Mouse (Mus musculus) spleen, adult 2 months (tissue): ENCODE measurements around the gene Pcp4l1. TPM values are rescaled to one million over a fixed set of nuclear protein-coding genes. Genes with fewer than 3 reads are reported as not detected.
A peak's percentile ranks its signal among the peaks of the same experiment; 100 is the strongest.

Experiments
- DNase-seq, 2 experiments: peaks; one replicate each; pipeline versions ENCODE4 v3.0.0 to v3.0.0-alpha.2; 2012 to 2021; ENCODE audit warnings: low spot score in 2 of 2, low read depth in 1 of 2
- H3K27ac ChIP-seq: fragments of 200-500 bp; 2 replicates; pipeline ENCODE4 v1.5.1; 2012; ENCODE audit warnings: low read length, inconsistent platforms; ENCODE audit not compliant: insufficient read depth
- H3K27me3 ChIP-seq: fragments of 200-500 bp; 2 replicates; pipeline ENCODE4 v1.6.1; 2012; ENCODE audit warnings: mild to moderate bottlenecking, moderate library complexity, low read length, inconsistent platforms; ENCODE audit not compliant: control insufficient read depth, insufficient read depth
- H3K36me3 ChIP-seq: fragments of 200-500 bp; 2 replicates; pipeline ENCODE4 v1.6.1; 2012; ENCODE audit warnings: mild to moderate bottlenecking, low read length, inconsistent platforms; ENCODE audit not compliant: control insufficient read depth, insufficient read depth
- H3K4me1 ChIP-seq: fragments of 200-500 bp; 2 replicates; pipeline ENCODE4 v1.6.1; 2011; ENCODE audit warnings: inconsistent platforms; ENCODE audit not compliant: control insufficient read depth, insufficient read depth, insufficient read length
- H3K4me3 ChIP-seq: fragments of 200-500 bp; 2 replicates; pipeline ENCODE4 v1.5.1; 2011; ENCODE audit warnings: mild to moderate bottlenecking, inconsistent platforms; ENCODE audit not compliant: insufficient read depth, insufficient read length; ENCODE audit errors: extremely low read depth
- CTCF ChIP-seq: fragments of 200-500 bp; IDR thresholded peaks from 2 replicates; pipeline ENCODE4 v1.5.1; 2011; ENCODE audit warnings: mild to moderate bottlenecking, inconsistent platforms; ENCODE audit not compliant: insufficient read depth, insufficient read length, insufficient replicate concordance; ENCODE audit errors: extremely low read depth
- POLR2A ChIP-seq: fragments of 200-500 bp; IDR thresholded peaks from 2 replicates; pipeline ENCODE4 v1.6.1; 2011; ENCODE audit warnings: low read depth, low read length, inconsistent platforms
- WGBS: fragments of 180-500 bp; shearing (Covaris S2); methylation state at CpG from one replicate; pipeline ENCODE4 v1.1.7; 2018; 5-methylcytosine and 5-hydroxymethylcytosine counted together
- polyA plus RNA-seq: library from polyadenylated mRNA; depleted of rRNA; stranded (reverse); fragments of >200 nt; gene quantifications from 2 replicates; pipeline ENCODE4 v1.2.3, GENCODE M21; 2012

Gene Pcp4l1
- polyA plus RNA-seq, 1 experiment, result 4.4 TPM

GRCm38 (mm10) chr1:171221281-171222193, 25.5 kb upstream of the Pcp4l1 start:
- H3K27me3 ChIP-seq, result no peaks in the 10 kb centered on the region
- peak overlapping the region; percentile 69 for H3K4me3 ChIP-seq
- H3K36me3 ChIP-seq, result peaks cover 4% of the 10 kb centered on the region; the same call in 1 of the 2 replicates
- peaks cover 11% of the 10 kb centered on the region; the same call in 1 of the 2 replicates for H3K4me1 ChIP-seq
- H3K27ac ChIP-seq, result no peak overlapping the region
- 11% methylated on average over 22 of the region's 22 CpGs for WGBS
- peak in 1 of 2 experiments; percentile 15 for DNase-seq
- TF ChIP-seq CTCF, result no peak
- TF ChIP-seq POLR2A, result no peak

- peaks cover 11% of the 10 kb centered on the region; the same call in 1 of the 2 replicates for H3K4me1 ChIP-seq
- no peak overlapping the region for H3K4me3 ChIP-seq
- no peak overlapping the region for H3K27ac ChIP-seq
- H3K27me3 ChIP-seq, result no peaks in the 10 kb centered on the region
- H3K36me3 ChIP-seq, result peaks cover 4% of the 10 kb centered on the region; the same call in 1 of the 2 replicates
- 13% methylated on average over 10 of the region's 10 CpGs for WGBS
- TF ChIP-seq POLR2A (no peak), CTCF (peak; percentile 59; the same call in 1 of the 2 replicates)
- peak; percentile 59 to 71 for DNase-seq
These were observed 24.8 kb upstream of the Pcp4l1 start for GRCm38 (mm10) chr1:171220871-171221270.

GRCm38 (mm10) chr1:171216241-171216955, 20.3 kb upstream of the Pcp4l1 start:
- DNase-seq, result no peak
- 85% methylated on average over 18 of the region's 18 CpGs for WGBS
- TF ChIP-seq CTCF (no peak), POLR2A (no peak)
- Histone ChIP-seq H3K27me3 (no peaks in the 10 kb centered on the region), H3K27ac (no peak overlapping the region), H3K4me3 (no peak overlapping the region), H3K36me3 (peaks cover 4% of the 10 kb centered on the region; the same call in 1 of the 2 replicates), H3K4me1 (peaks cover 3% of the 10 kb centered on the region; the same call in 1 of the 2 replicates)

- no peak within 1 kb of the TSS for H3K27ac ChIP-seq
- no peak for TF ChIP-seq CTCF
- TF ChIP-seq POLR2A, result no peak
- no peaks in the 10 kb centered on the region for H3K4me1 ChIP-seq
- no peak for DNase-seq
- H3K36me3 ChIP-seq, result no peaks in the 10 kb centered on the region; the same call in 1 of the 2 replicates
- H3K27me3 ChIP-seq, result no peaks in the 10 kb centered on the region
- 88% methylated on average over 10 of the region's 10 CpGs for WGBS
- no peak within 1 kb of the TSS for H3K4me3 ChIP-seq
These were observed 17.9 kb upstream of the Pcp4l1 start, which contains the start of gene Nr1i3 for GRCm38 (mm10) chr1:171213801-171214496. Gene Nr1i3, plus strand, starts transcription at chr1:171213970.

- no peak for DNase-seq
- 84% methylated on average over 3 of the region's 3 CpGs for WGBS
These were observed 16.8 kb upstream of the Pcp4l1 start for GRCm38 (mm10) chr1:171212854-171213253.

GRCm38 (mm10) chr1:171209409-171209808, 13.3 kb upstream of the Pcp4l1 start:
- Histone ChIP-seq H3K4me1 (no peaks in the 10 kb centered on the region), H3K27me3 (no peaks in the 10 kb centered on the region), H3K36me3 (no peaks in the 10 kb centered on the region), H3K27ac (no peak overlapping the region), H3K4me3 (no peak overlapping the region)
- TF ChIP-seq CTCF (no peak), POLR2A (no peak)
- DNase-seq, result no peak
- 21% methylated on average over 4 of the region's 4 CpGs for WGBS

More at GRCm38 (mm10) chr1:171212854-171213253, 16.8 kb upstream of the Pcp4l1 start:
- Histone ChIP-seq H3K27ac (no peak overlapping the region), H3K36me3 (no peaks in the 10 kb centered on the region), H3K27me3 (no peaks in the 10 kb centered on the region), H3K4me1 (no peaks in the 10 kb centered on the region), H3K4me3 (no peak overlapping the region)
- TF ChIP-seq POLR2A (no peak), CTCF (no peak)
